Mouse (Mus musculus): ENCODE measurements around the gene Mob3a. TPM values are rescaled to one million over a fixed set of nuclear protein-coding genes. Genes with fewer than 3 reads are reported as not detected.
"Not testable (repeated sequence)": the region's sequence is repeated elsewhere in the genome, so short reads cannot be mapped to it uniquely, and the experiment has no call there.

Gene Mob3a
- total RNA-seq, 2 experiments from 2014 or later: 18.2 to 25.6 TPM

- no peak for ATAC-seq (replicated peaks; ENCODE audit: low FRiP score, poor library complexity, severe bottlenecking)
These were observed 34.9 kb downstream of the Mob3a start for GRCm38 (mm10) chr10:80666837-80667412.

- no peak for ATAC-seq (replicated peaks; ENCODE audit: low FRiP score, poor library complexity, severe bottlenecking)
These were observed 35.6 kb downstream of the Mob3a start for GRCm38 (mm10) chr10:80665981-80666733.

- no peak for ATAC-seq (replicated peaks; ENCODE audit: low FRiP score, poor library complexity, severe bottlenecking)
These were observed 36.3 kb downstream of the Mob3a start for GRCm38 (mm10) chr10:80665459-80665858.

GRCm38 (mm10) chr10:80665016-80665380, 36.8 kb downstream of the Mob3a start:
- ATAC-seq (replicated peaks; ENCODE audit: low FRiP score, poor library complexity, severe bottlenecking): no peak

GRCm38 (mm10) chr10:80664197-80665015, 37.4 kb downstream of the Mob3a start:
- ATAC-seq (replicated peaks; ENCODE audit: low FRiP score, poor library complexity, severe bottlenecking): peak; percentile 76

- ATAC-seq (replicated peaks; ENCODE audit: low FRiP score, poor library complexity, severe bottlenecking): no peak
These were observed 38.1 kb downstream of the Mob3a start for GRCm38 (mm10) chr10:80663485-80664196.

- ATAC-seq (replicated peaks; ENCODE audit: low FRiP score, poor library complexity, severe bottlenecking): no peak
These were observed 40.6 kb downstream of the Mob3a start for GRCm38 (mm10) chr10:80661149-80661548.

- ATAC-seq (replicated peaks; ENCODE audit: low FRiP score, poor library complexity, severe bottlenecking): peak; percentile 45; the same call in 1 of the 2 replicates
These were observed 42.6 kb downstream of the Mob3a start for GRCm38 (mm10) chr10:80659213-80659612.

GRCm38 (mm10) chr10:80658841-80659202, 43.0 kb downstream of the Mob3a start:
- peak; percentile 74 for ATAC-seq (replicated peaks; ENCODE audit: low FRiP score, poor library complexity, severe bottlenecking)

GRCm38 (mm10) chr10:80658194-80658840, 43.5 kb downstream of the Mob3a start:
- ATAC-seq (replicated peaks; ENCODE audit: low FRiP score, poor library complexity, severe bottlenecking): no peak

- peak; percentile 32 for ATAC-seq (replicated peaks; ENCODE audit: low FRiP score, poor library complexity, severe bottlenecking)
These were observed 44.7 kb downstream of the Mob3a start, which contains the start of gene Btbd2 for GRCm38 (mm10) chr10:80656863-80657623. Gene Btbd2 (minus strand): TSS chr10:80657071.

- ATAC-seq (replicated peaks; ENCODE audit: low FRiP score, poor library complexity, severe bottlenecking): peak; percentile 67
These were observed 45.5 kb downstream of the Mob3a start for GRCm38 (mm10) chr10:80656130-80656862.

GRCm38 (mm10) chr10:80655406-80656129, 46.2 kb downstream of the Mob3a start:
- no peak for ATAC-seq (replicated peaks; ENCODE audit: low FRiP score, poor library complexity, severe bottlenecking)

- ATAC-seq (replicated peaks; ENCODE audit: low FRiP score, poor library complexity, severe bottlenecking): no peak
These were observed 46.9 kb downstream of the Mob3a start for GRCm38 (mm10) chr10:80654866-80655265.

GRCm38 (mm10) chr10:80653156-80653720, 48.5 kb downstream of the Mob3a start:
- no peak for ATAC-seq (replicated peaks; ENCODE audit: low FRiP score, poor library complexity, severe bottlenecking)

- no peak for ATAC-seq (replicated peaks; ENCODE audit: low FRiP score, poor library complexity, severe bottlenecking)
These were observed 51.4 kb downstream of the Mob3a start for GRCm38 (mm10) chr10:80650392-80650791.

GRCm38 (mm10) chr10:80649910-80650309, 51.9 kb downstream of the Mob3a start:
- ATAC-seq (replicated peaks; ENCODE audit: low FRiP score, poor library complexity, severe bottlenecking): not testable (repeated sequence)

Data from erythroblast, adult 5-6 weeks (primary cell).